Mouse (Mus musculus): ENCODE measurements at regions not wholly inside any gene's neighbourhood (a gene's known extent, or its start where the extent isn't known, plus 50 kb on each side); places are given as distances from the start of the nearest gene placed in this dataset.

DNA sequence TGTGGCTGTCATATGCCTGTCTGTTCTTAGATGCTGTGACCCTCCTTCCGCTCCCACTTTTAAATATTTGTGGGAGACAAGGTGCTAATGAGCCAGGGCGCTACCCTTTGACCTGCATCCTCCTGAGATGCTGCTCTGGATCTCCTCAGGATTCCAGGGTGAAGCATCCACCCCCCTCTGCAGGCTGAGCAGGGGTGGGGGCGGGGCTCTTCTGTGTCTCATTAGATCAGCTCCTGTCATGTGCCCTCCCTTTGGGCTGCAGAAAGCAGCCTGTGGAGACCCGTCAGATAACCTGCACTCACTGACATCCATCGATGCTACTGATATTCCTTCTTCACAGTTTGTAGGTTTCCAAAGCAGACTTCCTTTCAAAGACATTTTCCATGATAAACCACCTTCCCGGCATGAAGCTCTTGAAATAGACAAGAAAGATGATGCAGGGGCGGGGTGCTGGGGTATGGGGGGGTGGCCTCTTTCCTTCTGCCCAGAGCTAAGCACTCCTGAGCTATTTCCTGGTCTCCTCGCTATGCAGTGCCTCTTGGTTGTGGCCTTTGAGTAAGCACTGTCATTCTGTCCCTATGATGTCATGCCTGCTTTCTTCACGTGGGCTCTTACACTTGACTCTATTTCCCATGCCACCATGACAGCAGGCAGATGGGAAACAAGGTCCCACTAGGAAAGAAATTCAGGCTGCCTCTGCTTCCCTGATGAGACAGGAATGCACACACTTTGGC, 200.4 kb upstream of the Kazn start:
- WGBS: 57% methylated on average over 9 of the region's 9 CpGs
- Histone ChIP-seq H3K4me1 (peaks cover 18% of the 10 kb centered on the region), H3K27me3 (no peaks in the 10 kb centered on the region), H3K9ac (no peak overlapping the region), H3K4me3 (no peak overlapping the region), H3K27ac (no peak overlapping the region), H3K4me2 (no peak overlapping the region), H3K9me3 (no peaks in the 10 kb centered on the region), H3K36me3 (no peaks in the 10 kb centered on the region)
- ATAC-seq (ENCODE audit: insufficient number of reproducible peaks, low FRiP score, low TSS enrichment, low read depth): no peak

DNA sequence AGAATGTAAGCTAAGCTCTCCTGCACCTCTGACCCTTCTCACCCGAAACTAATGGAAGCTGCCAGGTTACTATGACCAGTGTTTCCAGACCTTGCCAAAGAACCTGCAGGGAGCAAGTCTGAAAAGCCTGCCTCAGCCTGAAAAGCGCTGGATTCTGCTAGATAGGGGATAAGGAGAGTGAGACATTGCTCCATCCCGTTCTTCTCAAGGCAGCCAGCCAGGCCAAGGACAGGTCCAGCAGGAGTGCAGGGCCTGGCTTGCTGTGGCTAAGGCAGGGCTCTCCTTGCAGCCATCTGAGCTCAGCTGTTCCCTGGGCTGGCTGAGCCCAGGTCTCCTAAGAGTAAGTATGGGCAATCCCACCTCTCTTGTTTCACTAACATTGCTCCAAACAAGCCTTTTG, 185.4 kb upstream of the Kazn start:
- WGBS: 80% methylated on average over 3 of the region's 3 CpGs
- Histone ChIP-seq H3K4me3 (no peak overlapping the region), H3K4me1 (no peaks in the 10 kb centered on the region), H3K27me3 (no peaks in the 10 kb centered on the region), H3K4me2 (no peak overlapping the region), H3K36me3 (no peaks in the 10 kb centered on the region), H3K27ac (no peak overlapping the region), H3K9ac (no peak overlapping the region), H3K9me3 (no peaks in the 10 kb centered on the region)
- ATAC-seq (ENCODE audit: insufficient number of reproducible peaks, low FRiP score, low TSS enrichment, low read depth): no peak

DNA sequence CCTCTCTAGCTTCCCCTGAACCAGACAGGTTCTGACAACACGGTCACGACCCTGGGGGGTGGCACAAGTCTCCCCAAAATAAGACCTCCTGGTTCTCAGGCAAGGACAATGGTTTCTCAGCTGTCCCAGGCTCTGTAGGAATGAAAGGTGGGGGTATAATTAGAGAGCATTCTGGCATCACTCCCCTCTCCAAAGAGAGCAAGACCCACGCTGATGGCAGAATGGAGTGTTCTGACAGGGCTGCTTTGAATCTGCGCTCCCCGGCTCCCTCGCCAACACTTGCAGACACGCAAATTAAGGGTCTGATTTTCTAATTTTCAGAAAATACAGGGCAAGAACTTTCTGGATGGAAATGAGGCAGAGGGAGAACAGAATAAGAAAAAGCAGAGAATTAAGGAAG, 181.2 kb upstream of the Kazn start:
- Histone ChIP-seq H3K4me2 (no peak overlapping the region), H3K27ac (no peak overlapping the region), H3K27me3 (no peaks in the 10 kb centered on the region), H3K9me3 (no peaks in the 10 kb centered on the region), H3K9ac (no peak overlapping the region), H3K4me3 (no peak overlapping the region), H3K36me3 (no peaks in the 10 kb centered on the region), H3K4me1 (no peaks in the 10 kb centered on the region)
- ATAC-seq (ENCODE audit: insufficient number of reproducible peaks, low FRiP score, low TSS enrichment, low read depth): no peak
- 77% methylated on average over 7 of the region's 7 CpGs for WGBS

DNA sequence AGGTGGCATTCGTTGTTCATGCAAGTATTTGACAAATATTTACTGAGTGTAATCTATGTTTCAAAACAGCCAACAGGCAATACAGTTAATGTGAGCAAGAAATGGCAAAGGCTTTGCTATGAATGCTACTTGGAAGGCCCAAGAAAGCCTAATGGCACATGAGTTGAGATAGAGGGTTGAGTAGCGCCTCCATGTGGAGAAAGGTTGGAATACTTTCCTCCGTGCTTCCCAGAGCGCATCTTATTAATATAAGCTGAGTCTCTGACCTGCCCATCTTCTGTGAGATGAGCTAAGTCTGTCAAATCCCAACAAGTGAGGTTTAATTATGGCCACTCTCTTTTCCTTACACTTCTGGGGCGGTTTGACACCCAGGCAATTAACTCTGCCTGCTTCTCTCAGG, 175.7 kb upstream of the Kazn start:
- WGBS: 71% methylated on average over 5 of the region's 5 CpGs
- ATAC-seq (ENCODE audit: insufficient number of reproducible peaks, low FRiP score, low TSS enrichment, low read depth): no peak
- no peak overlapping the region for H3K9ac ChIP-seq
- no peak overlapping the region for H3K27ac ChIP-seq
- H3K4me1 ChIP-seq: peaks cover 16% of the 10 kb centered on the region
- H3K4me3 ChIP-seq: no peak overlapping the region
- no peaks in the 10 kb centered on the region for H3K9me3 ChIP-seq
- no peak overlapping the region for H3K4me2 ChIP-seq
- no peaks in the 10 kb centered on the region for H3K36me3 ChIP-seq
- no peaks in the 10 kb centered on the region for H3K27me3 ChIP-seq

DNA sequence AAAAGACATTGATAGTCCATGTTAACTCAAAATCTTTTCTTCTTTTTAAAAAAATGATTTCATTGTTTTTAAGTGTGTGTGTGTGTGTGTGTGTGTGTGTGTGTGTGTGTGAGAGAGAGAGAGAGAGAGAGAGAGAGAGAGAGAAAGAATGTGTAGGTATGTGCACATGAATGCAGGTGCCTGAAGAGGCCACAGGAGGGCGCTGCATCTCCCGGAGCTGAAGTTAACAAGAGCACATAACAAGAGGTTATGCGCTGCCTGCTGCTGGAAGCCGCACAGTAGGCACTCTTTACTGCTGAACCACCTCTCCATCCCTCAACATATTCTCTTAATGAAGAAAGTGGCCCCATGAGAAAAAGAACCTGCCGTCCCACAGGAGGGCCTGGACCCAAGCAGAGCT, 172.6 kb upstream of the Kazn start:
- H3K9me3 ChIP-seq: no peaks in the 10 kb centered on the region
- H3K27ac ChIP-seq: no peak overlapping the region
- H3K27me3 ChIP-seq: no peaks in the 10 kb centered on the region
- H3K36me3 ChIP-seq: no peaks in the 10 kb centered on the region
- no peak for ATAC-seq (ENCODE audit: insufficient number of reproducible peaks, low FRiP score, low TSS enrichment, low read depth)
- 89% methylated on average over 5 of the region's 5 CpGs for WGBS
- no peak overlapping the region for H3K9ac ChIP-seq
- peaks cover 16% of the 10 kb centered on the region for H3K4me1 ChIP-seq
- H3K4me3 ChIP-seq: no peak overlapping the region
- no peak overlapping the region for H3K4me2 ChIP-seq

DNA sequence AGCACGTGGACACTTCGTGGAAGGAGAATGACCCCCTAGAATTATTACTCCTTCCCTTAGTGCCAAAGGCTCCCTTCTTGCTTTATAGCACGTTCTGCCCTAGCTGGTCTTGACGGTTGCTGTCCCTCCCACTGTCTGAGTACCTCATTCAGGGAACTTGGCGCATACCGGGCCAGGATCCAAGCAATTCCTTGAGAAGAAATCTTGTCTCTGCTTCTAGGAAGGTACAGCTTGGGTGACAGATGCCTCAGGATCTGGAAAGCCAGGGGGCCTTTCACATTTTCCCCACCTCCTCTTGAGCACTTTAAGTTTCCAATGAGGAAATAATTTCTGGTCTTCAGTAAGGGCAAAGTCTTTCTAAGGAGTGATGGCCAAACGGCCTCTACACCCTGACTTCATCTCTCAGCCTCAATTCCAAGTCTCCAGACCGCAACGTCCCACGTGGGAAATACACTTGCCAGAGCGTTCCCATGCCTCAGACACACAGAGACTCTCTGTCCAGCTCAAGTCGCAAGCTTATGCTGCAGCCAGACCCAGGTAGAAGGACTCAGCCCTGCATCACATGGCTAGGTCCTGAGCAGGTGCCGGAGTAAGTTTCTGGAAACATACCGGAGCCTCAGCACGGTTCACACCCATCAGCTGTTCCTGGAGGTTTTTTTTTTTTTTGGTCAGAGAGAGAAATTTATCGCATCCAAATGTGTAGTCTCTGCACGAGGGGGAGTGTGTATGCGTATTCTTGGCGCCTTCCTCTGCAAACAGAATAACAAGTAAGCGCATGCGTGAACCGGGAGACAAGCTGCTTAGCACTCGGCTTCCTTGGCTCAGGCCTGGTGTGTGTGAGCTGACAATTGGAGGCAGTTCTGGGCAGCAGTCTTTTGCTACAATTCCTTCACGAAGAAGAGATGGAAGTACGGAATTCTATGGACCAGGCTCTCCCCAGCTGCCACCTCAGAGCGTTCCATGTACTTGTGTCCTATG, 171.7 kb upstream of the Kazn start:
- Histone ChIP-seq H3K36me3 (no peaks in the 10 kb centered on the region), H3K27ac (0 out of 2 replicates have a peak overlapping the region, but pooled peaks have one; percentile 33), H3K4me1 (peaks cover 16% of the 10 kb centered on the region), H3K4me3 (no peak overlapping the region), H3K27me3 (no peaks in the 10 kb centered on the region), H3K9ac (no peak overlapping the region), H3K9me3 (no peaks in the 10 kb centered on the region), H3K4me2 (peak overlapping the region; percentile 7; the same call in 1 of the 2 replicates)
- ATAC-seq (ENCODE audit: insufficient number of reproducible peaks, low FRiP score, low TSS enrichment, low read depth): 0 out of 2 replicates have a peak, but pooled peaks have one; percentile 31
- 50% methylated on average over 26 of the region's 26 CpGs for WGBS

DNA sequence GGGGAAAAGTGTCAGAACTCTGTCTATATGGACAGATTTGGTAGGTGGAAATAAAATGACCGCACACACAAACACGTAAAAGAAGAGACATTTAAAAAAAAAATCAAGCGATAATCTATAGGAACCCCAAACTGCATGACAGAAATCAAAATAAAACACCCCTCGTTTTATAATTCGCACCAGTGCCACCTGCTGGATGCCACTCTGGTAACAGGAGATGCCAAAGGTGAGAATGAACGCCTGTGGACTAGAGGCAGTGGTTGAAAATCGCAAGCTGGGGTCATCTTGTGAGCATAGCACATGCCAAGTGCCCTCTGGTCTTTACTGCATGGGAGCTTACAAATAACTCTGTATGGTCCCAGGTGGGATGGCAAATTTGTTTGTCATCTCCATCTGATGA, 158.7 kb upstream of the Kazn start:
- Histone ChIP-seq H3K9me3 (no peaks in the 10 kb centered on the region), H3K27me3 (no peaks in the 10 kb centered on the region), H3K4me3 (no peak overlapping the region), H3K4me1 (no peaks in the 10 kb centered on the region), H3K4me2 (no peak overlapping the region), H3K27ac (no peak overlapping the region), H3K9ac (no peak overlapping the region), H3K36me3 (no peaks in the 10 kb centered on the region)
- ATAC-seq (ENCODE audit: insufficient number of reproducible peaks, low FRiP score, low TSS enrichment, low read depth): no peak
- 76% methylated on average over 7 of the region's 7 CpGs for WGBS

DNA sequence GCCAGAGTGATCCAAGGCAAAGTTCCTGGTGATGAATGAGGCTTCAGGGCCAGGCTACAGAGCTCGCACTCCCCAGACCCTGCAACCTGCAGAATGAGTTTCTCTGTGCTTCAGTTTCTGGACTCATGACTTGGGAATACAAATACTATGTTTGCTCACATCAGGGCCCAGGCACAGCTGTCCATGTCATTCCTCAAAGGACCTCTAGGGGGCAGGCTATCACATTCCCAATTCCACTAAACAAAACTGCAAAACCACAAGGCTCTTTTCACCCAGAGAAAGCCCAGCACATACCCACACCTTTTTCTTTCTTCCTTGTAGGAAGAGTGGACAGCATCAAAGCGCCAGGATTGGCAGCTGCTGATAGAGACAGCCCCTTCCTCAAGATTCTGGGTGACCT, 153.7 kb upstream of the Kazn start:
- 50% methylated on average over 2 of the region's 2 CpGs for WGBS
- H3K9me3 ChIP-seq: no peaks in the 10 kb centered on the region
- H3K4me3 ChIP-seq: no peak overlapping the region
- H3K9ac ChIP-seq: no peak overlapping the region
- H3K27ac ChIP-seq: no peak overlapping the region
- no peaks in the 10 kb centered on the region for H3K27me3 ChIP-seq
- H3K36me3 ChIP-seq: no peaks in the 10 kb centered on the region
- ATAC-seq (ENCODE audit: insufficient number of reproducible peaks, low FRiP score, low TSS enrichment, low read depth): no peak
- H3K4me2 ChIP-seq: no peak overlapping the region
- H3K4me1 ChIP-seq: no peaks in the 10 kb centered on the region

DNA sequence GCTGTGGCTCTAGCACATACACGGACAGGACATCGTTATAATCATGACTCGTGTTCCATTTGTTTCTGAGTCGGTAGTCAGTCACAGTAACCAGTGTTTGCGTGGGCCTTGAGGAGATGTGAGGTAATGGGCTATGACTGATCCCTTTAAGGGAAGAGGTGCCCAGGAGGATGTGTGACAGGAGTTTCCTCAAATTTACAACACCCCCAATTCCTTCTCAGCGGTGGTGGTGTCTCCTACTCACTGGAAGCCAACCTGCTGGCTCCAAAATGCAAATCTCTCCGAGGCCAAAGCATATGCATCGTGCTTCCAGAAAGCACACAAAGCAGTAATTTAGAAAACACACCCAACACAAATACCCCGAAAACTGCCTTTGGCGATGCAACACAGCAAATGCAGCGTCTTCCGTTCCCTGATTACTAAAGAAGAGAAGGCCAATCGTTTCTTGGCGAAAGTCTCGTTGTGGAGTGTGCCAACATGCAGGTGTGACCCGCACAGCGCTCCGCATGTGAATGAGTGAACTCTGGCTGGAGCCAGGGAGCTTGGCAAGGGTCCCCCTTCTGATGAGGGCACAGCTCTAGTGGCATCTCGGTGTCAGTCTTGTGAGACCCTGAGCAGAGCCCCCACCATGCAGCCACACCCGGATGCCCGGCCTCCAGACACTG, 151.5 kb upstream of the Kazn start:
- WGBS: 75% methylated on average over 21 of the region's 21 CpGs
- no peak overlapping the region for H3K9ac ChIP-seq

DNA sequence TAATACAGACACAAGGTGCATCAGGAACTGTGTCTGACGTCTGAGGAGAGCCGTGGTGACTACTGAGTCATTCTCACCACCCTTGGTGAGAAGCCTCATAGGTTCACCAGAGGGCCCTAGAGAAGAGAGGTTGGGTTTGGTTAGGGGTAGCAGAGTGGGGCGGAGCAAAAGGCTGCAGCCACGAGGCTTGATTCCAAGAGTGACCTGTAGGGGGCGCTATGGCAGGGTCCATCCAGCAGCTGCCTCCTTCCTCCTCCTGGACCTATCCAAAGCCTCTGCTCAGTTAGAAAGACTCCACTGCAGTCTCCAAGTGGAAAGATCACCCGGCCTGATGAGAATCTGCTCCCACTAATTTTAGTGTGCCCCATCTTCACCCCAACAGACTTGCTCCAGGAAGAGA, 149.3 kb upstream of the Kazn start:
- 77% methylated on average over 6 of the region's 6 CpGs for WGBS
- H3K9ac ChIP-seq: no peak overlapping the region
- no peak overlapping the region for H3K4me3 ChIP-seq
- no peak overlapping the region for H3K4me2 ChIP-seq
- no peaks in the 10 kb centered on the region for H3K36me3 ChIP-seq
- H3K4me1 ChIP-seq: no peaks in the 10 kb centered on the region
- no peak for ATAC-seq (ENCODE audit: insufficient number of reproducible peaks, low FRiP score, low TSS enrichment, low read depth)
- no peaks in the 10 kb centered on the region for H3K9me3 ChIP-seq
- no peak overlapping the region for H3K27ac ChIP-seq
- no peaks in the 10 kb centered on the region for H3K27me3 ChIP-seq

More for the DNA sequence above, 151.5 kb upstream of the Kazn start:
- H3K9me3 ChIP-seq: no peaks in the 10 kb centered on the region
- no peaks in the 10 kb centered on the region for H3K4me1 ChIP-seq
- H3K36me3 ChIP-seq: no peaks in the 10 kb centered on the region
- no peak overlapping the region for H3K27ac ChIP-seq
- H3K4me2 ChIP-seq: no peak overlapping the region
- H3K27me3 ChIP-seq: no peaks in the 10 kb centered on the region
- H3K4me3 ChIP-seq: no peak overlapping the region
- ATAC-seq (ENCODE audit: insufficient number of reproducible peaks, low FRiP score, low TSS enrichment, low read depth): no peak

DNA sequence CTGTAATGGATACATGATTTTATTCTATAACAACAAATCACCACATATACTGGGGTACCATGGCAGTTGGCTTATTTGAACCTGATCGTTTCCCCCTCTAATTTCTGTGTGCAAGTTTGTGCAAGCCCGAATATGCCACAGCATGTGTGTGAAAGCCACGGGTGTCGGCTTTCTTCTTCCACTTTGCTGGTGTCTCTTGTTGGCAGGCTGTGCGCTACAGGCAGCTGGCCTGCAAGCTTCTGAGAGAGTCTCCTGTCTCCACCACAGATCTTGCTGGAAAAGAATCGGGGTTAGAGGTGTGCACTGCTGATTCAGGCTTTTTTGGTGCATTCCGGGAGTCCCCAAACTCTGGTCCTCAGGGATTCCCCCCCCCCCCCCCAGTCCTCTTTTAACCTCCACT, 142.0 kb upstream of the Kazn start:
- Histone ChIP-seq H3K4me1 (no peaks in the 10 kb centered on the region), H3K27ac (no peak overlapping the region), H3K4me3 (no peak overlapping the region), H3K36me3 (no peaks in the 10 kb centered on the region), H3K9ac (no peak overlapping the region), H3K4me2 (no peak overlapping the region), H3K9me3 (no peaks in the 10 kb centered on the region), H3K27me3 (no peaks in the 10 kb centered on the region)
- WGBS: 64% methylated on average over 7 of the region's 7 CpGs
- ATAC-seq (ENCODE audit: insufficient number of reproducible peaks, low FRiP score, low TSS enrichment, low read depth): no peak

DNA sequence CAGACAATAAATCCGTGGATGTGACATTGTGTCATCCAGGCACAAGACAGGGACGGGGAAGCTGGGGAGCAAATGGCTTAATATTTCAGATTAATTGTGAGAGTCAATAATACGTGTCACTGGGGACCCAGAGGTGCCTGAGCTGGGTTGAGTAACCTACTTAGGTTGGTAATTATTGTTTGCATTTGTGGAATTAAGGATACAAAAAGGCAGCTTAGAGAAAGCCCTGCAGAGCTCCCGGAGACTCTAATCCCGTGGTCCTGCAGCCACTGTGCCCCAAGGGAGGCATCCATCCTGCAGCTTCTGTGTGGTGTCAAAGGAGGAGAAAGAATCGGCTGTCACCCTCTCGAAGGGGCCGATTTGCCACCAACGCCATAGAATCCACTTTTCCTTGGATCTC, 139.3 kb upstream of the Kazn start:
- no peaks in the 10 kb centered on the region for H3K9me3 ChIP-seq
- WGBS: 48% methylated on average over 9 of the region's 9 CpGs

More for the DNA sequence above, 139.3 kb upstream of the Kazn start:
- Histone ChIP-seq H3K36me3 (no peaks in the 10 kb centered on the region), H3K4me1 (no peaks in the 10 kb centered on the region), H3K27ac (no peak overlapping the region), H3K9ac (no peak overlapping the region), H3K4me3 (no peak overlapping the region), H3K4me2 (no peak overlapping the region), H3K27me3 (no peaks in the 10 kb centered on the region)
- ATAC-seq (ENCODE audit: insufficient number of reproducible peaks, low FRiP score, low TSS enrichment, low read depth): no peak

All from limb, embryonic 15.5 days (tissue).